Mouse (Mus musculus): ENCODE results near the gene Nup133.
"Not testable (repeated sequence)": the region's sequence is repeated elsewhere in the genome, so short reads cannot be mapped to it uniquely, and the experiment has no call there.

Gene Nup133

GRCm38 (mm10) chr8:123948942-123949685 is at the start of gene Nup133:
Gene Nup133 (minus strand): TSS chr8:123949265.
- peak; percentile 100 for DNase-seq (ENCODE audit: low read depth, low spot score)

GRCm38 (mm10) chr8:123993997-123994396 is 44.9 kb upstream of the Nup133 start:
- no peak for DNase-seq (ENCODE audit: low read depth, low spot score)

GRCm38 (mm10) chr8:123993597-123993996 is 44.5 kb upstream of the Nup133 start:
- DNase-seq (ENCODE audit: low read depth, low spot score): no peak

- DNase-seq (ENCODE audit: low read depth, low spot score): peak; percentile 41
These were observed 43.5 kb upstream of the Nup133 start for GRCm38 (mm10) chr8:123992587-123992986.

- no peak for DNase-seq (ENCODE audit: low read depth, low spot score)
These were observed 41.4 kb upstream of the Nup133 start for GRCm38 (mm10) chr8:123990277-123991049.

- DNase-seq (ENCODE audit: low read depth, low spot score): no peak
These were observed 40.1 kb upstream of the Nup133 start for GRCm38 (mm10) chr8:123989128-123989527.

- no peak for DNase-seq (ENCODE audit: low read depth, low spot score)
These were observed 39.6 kb upstream of the Nup133 start for GRCm38 (mm10) chr8:123988605-123989038.

- peak; percentile 93 for DNase-seq (ENCODE audit: low read depth, low spot score)
These were observed 33.8 kb upstream of the Nup133 start, which contains the start of gene Abcb10 for GRCm38 (mm10) chr8:123982826-123983400. Gene Abcb10 (minus strand): TSS chr8:123983122.

GRCm38 (mm10) chr8:123982291-123982793 is 33.3 kb upstream of the Nup133 start:
- DNase-seq (ENCODE audit: low read depth, low spot score): peak; percentile 18

- DNase-seq (ENCODE audit: low read depth, low spot score): peak; percentile 69
These were observed 32.6 kb upstream of the Nup133 start for GRCm38 (mm10) chr8:123981674-123982073.

- no peak for DNase-seq (ENCODE audit: low read depth, low spot score)
These were observed 31.2 kb upstream of the Nup133 start for GRCm38 (mm10) chr8:123980239-123980638.

- DNase-seq (ENCODE audit: low read depth, low spot score): no peak
These were observed 29.9 kb upstream of the Nup133 start for GRCm38 (mm10) chr8:123978926-123979325.

GRCm38 (mm10) chr8:123978166-123978838 is 29.2 kb upstream of the Nup133 start:
- peak; percentile 79 for DNase-seq (ENCODE audit: low read depth, low spot score)

GRCm38 (mm10) chr8:123977499-123977898 is 28.4 kb upstream of the Nup133 start:
- DNase-seq (ENCODE audit: low read depth, low spot score): peak; percentile 60

GRCm38 (mm10) chr8:123973495-123973894 is 24.4 kb upstream of the Nup133 start:
- DNase-seq (ENCODE audit: low read depth, low spot score): no peak

- DNase-seq (ENCODE audit: low read depth, low spot score): peak; percentile 66
These were observed 17.8 kb upstream of the Nup133 start for GRCm38 (mm10) chr8:123966896-123967295.

GRCm38 (mm10) chr8:123961371-123961770 is 12.3 kb upstream of the Nup133 start:
- DNase-seq (ENCODE audit: low read depth, low spot score): no peak

- not testable (repeated sequence) for DNase-seq (ENCODE audit: low read depth, low spot score)
These were observed 11.5 kb upstream of the Nup133 start for GRCm38 (mm10) chr8:123960556-123960955.

- no peak for DNase-seq (ENCODE audit: low read depth, low spot score)
These were observed 11.0 kb upstream of the Nup133 start for GRCm38 (mm10) chr8:123960056-123960455.

- no peak for DNase-seq (ENCODE audit: low read depth, low spot score)
These were observed 10.4 kb upstream of the Nup133 start for GRCm38 (mm10) chr8:123959473-123959872.

- peak; percentile 77 for DNase-seq (ENCODE audit: low read depth, low spot score)
These were observed 9.1 kb upstream of the Nup133 start for GRCm38 (mm10) chr8:123958130-123958529.

Measured in brain, adult 2 months (tissue).